Mouse (Mus musculus) CD8-positive naive resting alpha-beta T cell, adult 57 days (primary cell): ENCODE measurements around the gene Dgcr2. TPM values are rescaled to one million over a fixed set of nuclear protein-coding genes. Genes with fewer than 3 reads are reported as not detected.

ENCODE experiments used
- total RNA-seq: library from RNA; stranded (reverse); gene quantifications from one replicate; pipeline ENCODE4 v1.2.4, GENCODE M21; 2023

Dgcr2 gene
- 59.0 TPM for total RNA-seq

GRCm38 (mm10) chr16:17898462-17898861, at the start of gene Dgcr2, which contains the start of gene Tssk2:
TSS of gene Dgcr2 (minus strand) at chr16:17898562.
TSS of gene Tssk2 (plus strand) at chr16:17898637.

GRCm38 (mm10) chr16:17928087-17928580, 29.8 kb upstream of the Dgcr2 start, which contains the start of gene Slc25a1:
TSS of gene Slc25a1 (minus strand) at chr16:17928219.

GRCm38 (mm10) chr16:17914307-17915249, 16.2 kb upstream of the Dgcr2 start, which contains the start of gene Gsc2:
TSS of gene Gsc2 (minus strand) at chr16:17915059.

GRCm38 (mm10) chr16:17911052-17911595, 12.8 kb upstream of the Dgcr2 start, which contains the start of gene Ess2:
TSS of gene Ess2 (minus strand) at chr16:17911348.

GRCm38 (mm10) chr16:17893923-17894322, 4.4 kb downstream of the Dgcr2 start, which contains the start of gene Tssk1:
TSS of gene Tssk1 (plus strand) at chr16:17894223.

GRCm38 (mm10) chr16:17891567-17891959, 6.8 kb downstream of the Dgcr2 start, which contains the start of gene Gm20518:
TSS of gene Gm20518 (minus strand) at chr16:17891671.

GRCm38 (mm10) chr16:17838051-17838450, 60.3 kb downstream of the Dgcr2 start, which contains the start of gene Car15:
TSS of gene Car15 (minus strand) at chr16:17838364.

GRCm38 (mm10) chr16:17832821-17833220, 65.5 kb downstream of the Dgcr2 start, which contains the start of gene B830017H08Rik:
TSS of gene B830017H08Rik (plus strand) at chr16:17833121.

GRCm38 (mm10) chr16:17796971-17797811, 101.2 kb downstream of the Dgcr2 start, which contains the start of gene Scarf2:
TSS of gene Scarf2 (plus strand) at chr16:17797282.

Other genes starting within 250 kb of the Dgcr2 start
- 166 TPM for gene Med15, start 165.7 kb downstream of the Dgcr2 start, total RNA-seq
- gene Klhl22, start 138.9 kb downstream of the Dgcr2 start, total RNA-seq = 26.3 TPM
- gene Scarf2, start 101.3 kb downstream of the Dgcr2 start, total RNA-seq = not detected
- not detected for gene B830017H08Rik, start 65.4 kb downstream of the Dgcr2 start, total RNA-seq
- 12.4 TPM for gene Car15, start 60.2 kb downstream of the Dgcr2 start, total RNA-seq
- 5.4 TPM for gene Gm20518, start 6.9 kb downstream of the Dgcr2 start, total RNA-seq
- gene Tssk1, start 4.3 kb downstream of the Dgcr2 start, total RNA-seq = not detected
- gene Tssk2, start 75 bp upstream of the Dgcr2 start, total RNA-seq = not detected
- 69.0 TPM for gene Ess2, start 12.8 kb upstream of the Dgcr2 start, total RNA-seq
- gene Gsc2, start 16.5 kb upstream of the Dgcr2 start, total RNA-seq = not detected
- gene Slc25a1, start 29.7 kb upstream of the Dgcr2 start, total RNA-seq = 16.6 TPM
- not detected for gene Vpreb2, start 81.9 kb upstream of the Dgcr2 start, total RNA-seq
- 6.4 TPM for gene Dgcr6, start 154.3 kb upstream of the Dgcr2 start, total RNA-seq
- 3.5 TPM for gene Prodh, start 191.6 kb upstream of the Dgcr2 start, total RNA-seq
- gene Rtn4r, start 229.1 kb upstream of the Dgcr2 start, total RNA-seq = not detected